Mouse (Mus musculus) urinary bladder, postnatal 4 days (tissue): ENCODE data around the gene Rngtt.

Source experiments
- DNase-seq, 2 experiments: peaks; one replicate each; pipeline ENCODE4 v3.0.0; 2021 to 2022; ENCODE audit warnings: low spot score in 2 of 2

The Rngtt gene

DNA sequence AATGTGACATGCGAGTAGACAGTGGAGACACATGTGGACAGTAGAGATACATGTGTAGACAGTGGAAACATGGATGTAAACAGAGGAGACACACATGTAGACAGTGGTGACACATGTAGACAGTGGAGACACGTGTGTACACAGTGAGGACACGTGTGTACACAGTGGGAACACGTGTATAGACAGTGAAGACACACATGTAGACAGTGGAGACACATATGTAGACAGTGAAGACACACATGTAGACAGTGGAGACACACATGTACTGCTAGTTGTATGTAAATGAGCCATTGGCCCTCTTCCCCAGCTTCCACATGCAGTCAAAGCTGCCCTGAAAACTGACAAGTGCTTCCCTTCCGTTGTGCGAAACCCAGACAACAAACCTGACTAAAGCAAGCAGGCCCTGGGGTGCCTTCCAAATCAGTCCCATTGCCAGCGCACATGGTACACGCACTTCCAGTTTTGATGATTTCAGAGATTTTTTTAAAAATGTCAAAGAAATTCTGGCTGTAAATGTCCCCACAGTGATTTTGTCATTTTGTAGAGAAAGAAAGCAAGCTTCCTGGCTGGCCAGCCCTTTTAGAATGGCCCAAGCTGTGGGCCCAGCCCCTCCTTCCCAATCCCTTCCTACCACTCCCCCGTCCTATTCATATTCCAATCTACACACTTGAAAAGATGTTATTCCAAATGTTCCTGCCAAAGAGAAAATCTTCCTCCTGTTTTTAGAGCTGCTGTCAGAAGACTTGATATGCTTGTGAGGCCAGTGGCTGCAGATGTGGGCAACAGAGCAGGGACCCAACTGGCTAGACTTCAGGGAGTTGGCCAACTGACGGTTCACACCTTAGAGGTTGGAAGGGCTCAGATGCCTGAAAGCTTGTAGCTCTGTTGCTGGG lies 204.2 kb downstream of the Rngtt start:
- DNase-seq: no peak

DNA sequence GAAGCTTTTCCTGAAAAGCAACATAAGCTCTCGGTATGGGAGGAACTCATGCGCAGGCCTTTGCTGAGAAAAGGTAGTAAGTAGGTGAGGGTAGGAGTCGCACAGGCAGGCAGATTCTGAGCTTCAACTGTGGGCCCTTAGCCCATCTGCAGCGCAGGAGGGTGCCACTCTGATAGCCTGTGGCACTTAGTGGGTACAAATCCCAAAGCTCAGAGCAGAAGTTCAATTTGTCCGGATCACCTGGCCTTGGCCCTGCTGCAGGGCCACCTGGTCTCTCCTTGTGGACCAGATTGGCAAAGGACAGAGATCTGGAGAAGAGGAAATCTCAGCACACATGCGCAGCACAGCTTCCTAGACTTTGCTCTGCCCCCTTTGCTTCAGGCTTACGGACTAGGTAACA lies 210.1 kb downstream of the Rngtt start:
- DNase-seq: no peak

DNA sequence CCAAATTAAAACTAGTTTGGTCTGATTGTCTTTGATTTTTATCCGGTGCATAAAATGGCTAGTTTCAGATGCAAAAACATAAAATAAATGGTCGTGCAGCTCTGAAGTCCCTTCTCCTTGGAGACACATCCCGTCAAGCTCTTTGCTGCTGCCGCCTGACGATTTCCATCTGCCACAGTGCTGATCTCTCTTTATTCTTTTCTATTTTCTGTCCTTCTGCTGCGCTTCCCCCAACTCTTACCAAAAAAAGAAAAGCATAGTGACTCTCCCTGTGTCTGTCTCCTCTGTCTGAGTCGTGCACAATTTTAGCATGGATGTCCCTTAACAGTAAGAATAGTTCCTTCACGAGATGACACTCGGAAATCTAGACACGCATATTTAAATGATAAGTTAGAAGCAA lies 210.8 kb downstream of the Rngtt start:
- no peak for DNase-seq

DNA sequence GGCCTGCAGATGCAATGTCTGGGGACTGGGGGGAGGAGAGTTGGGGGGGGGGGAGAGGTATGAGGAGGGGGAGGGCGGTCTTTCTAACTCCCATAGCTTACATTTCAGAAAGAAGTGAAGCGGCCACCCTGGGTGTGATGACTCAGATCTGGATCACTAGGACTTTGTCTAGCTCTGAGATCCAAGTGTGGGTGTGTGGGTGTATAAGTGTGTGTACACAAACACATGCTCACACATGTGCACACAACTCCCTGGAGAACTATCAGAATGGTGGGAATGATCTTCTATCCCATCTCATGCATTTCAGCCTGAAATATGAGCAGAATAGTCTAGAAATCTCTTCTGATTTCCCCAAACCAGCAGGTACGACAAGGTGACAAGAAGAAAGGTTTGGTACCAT lies 213.7 kb downstream of the Rngtt start:
- no peak for DNase-seq

DNA sequence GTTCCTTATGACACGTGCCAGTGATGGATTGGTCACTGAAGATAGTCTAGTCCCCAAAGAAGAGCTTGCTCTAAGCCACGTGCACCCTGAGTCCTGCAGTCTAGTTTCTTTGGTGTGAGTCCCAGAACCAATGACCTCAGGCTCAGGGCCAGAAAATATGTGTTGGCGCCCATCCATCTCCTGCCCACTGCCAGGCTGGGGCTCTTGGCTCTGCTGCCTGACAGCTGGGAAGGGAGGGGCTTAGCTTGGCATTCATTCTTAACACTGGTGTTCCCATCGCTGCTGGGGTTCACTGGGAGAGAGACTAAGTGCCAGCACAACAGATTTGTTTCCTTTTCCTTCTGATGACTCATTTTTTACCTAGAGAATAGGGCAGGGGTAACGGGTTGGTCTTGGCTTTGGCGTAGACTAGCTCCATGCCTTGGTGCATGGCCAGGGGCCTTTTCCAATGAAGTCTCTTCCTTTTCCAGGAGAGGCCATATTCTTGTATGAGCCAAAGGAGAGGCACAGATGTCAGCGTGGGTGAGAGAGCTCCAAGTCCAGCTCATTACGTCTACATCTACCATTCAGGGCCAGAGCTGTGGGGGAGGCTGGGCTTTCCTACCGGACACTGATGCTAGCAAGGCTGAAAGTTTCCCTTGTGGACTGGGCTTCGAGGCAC lies 214.5 kb downstream of the Rngtt start:
- DNase-seq: peak; percentile 28 to 66

DNA sequence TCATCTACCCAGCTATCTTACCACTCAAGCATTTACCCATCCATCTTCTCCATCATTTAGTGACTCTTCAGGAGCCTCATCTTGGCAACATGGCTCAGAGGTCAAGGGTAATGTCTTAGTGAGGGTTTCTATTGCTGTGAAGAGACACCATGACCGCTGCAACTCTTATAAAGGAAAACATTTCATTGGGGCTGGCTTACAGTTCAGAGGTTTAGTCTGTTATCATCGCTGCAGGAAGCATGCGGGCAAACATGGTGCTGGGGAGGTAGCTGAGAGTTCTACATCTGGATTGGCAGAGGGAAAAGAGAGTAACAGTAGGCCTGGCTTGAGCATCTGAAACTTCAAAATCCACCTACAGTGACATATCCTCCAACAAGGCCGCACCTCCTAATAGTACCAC lies 215.2 kb downstream of the Rngtt start:
- DNase-seq: no peak

DNA sequence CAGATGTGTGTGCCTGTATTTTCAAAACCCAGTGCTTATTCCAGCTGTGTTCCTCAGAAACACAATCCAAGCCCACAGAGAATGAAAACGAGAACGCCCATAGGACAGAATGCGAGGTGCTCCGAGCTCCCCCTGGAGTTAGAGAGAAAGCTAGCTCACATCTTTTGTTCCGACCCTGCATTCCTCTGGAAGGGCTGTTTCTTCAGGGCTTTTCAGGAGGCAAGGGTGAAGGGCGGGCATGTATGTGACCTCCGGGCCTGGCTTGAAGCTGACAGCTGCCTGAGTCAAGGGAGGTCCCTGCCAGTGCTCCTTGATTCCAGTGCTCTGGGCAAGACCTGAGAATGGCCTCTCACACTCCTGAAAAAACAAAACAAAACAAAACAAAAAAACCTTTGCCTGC lies 216.0 kb downstream of the Rngtt start:
- no peak for DNase-seq

DNA sequence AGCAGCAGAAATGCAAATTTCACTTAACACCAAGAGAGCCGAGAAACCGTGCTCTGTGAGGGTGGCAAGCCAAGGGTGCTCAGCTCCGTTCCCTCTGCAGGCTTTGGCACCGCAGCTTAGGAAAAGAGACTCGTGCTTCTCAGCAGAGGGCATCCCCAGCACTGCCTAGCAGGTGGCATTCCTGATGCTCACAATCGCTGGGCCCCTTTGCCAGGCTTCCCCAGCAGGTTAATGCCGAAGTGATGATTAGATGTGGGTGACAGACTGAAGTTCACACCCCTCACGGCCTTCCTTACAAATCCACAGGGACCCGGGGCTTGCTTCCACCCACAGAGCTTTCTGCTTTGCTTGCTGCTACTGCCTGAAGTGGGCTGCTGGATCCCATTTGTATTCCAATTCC lies 216.6 kb downstream of the Rngtt start:
- DNase-seq: no peak

DNA sequence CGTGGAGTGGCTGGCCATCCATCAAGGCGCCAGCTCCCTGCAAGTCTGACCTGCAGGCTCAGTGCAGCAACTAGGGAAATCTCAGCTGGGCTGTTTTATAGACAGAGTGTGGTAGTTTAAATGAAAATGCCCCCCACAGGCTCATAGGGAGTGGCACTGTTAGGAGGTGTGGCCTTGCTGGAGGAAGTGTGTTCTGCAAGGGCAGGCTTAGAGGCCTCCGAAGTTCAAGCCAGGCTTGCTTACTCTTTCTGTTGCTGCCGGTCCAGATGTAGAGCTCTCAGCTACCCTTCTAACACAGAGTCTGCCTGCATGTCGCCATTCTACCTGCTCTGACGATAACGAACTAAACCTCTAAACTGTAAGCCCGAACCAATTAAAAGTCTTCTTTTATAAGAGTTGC lies 222.5 kb downstream of the Rngtt start:
- peak in 1 of 2 experiments; percentile 30 for DNase-seq

DNA sequence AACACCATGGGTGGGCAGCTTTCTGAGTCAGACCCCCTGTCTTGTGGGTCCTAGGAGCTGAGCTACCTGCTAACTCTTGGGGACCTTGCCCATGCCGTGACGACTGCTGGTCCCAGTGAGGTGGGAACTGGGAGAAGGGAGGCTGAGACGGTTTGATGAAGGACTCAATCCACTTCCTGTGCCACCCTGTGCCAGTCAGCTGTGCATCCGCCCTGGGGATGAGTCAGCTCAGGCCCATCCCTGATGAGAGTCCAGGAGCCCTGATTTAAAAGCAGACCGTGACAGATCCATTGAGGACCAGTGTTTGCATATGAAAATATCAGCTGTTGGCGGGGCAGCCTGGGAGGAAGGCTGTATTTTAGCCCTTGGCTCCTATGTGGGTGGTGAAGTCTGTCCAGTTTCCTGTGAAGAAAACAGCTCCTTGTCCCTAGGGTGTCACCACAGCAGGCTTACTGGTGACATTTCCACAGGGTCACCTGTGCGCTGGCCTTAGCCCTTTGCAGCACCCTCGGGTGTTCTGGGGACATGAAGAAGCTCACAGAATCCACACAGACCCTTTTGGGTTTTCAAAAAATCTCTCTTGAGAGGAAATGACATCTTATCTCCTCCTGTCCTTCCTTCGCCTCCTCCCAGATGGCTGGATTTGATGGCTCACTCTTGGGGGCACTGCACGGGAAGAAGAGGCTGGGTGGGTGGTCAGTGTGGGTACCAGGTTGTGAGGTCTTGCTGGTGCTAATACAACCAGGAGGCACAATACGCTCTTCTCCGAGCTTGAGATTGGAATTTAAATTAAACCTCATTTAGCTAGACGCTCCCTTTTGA lies 234.9 kb downstream of the Rngtt start:
- DNase-seq: no peak

DNA sequence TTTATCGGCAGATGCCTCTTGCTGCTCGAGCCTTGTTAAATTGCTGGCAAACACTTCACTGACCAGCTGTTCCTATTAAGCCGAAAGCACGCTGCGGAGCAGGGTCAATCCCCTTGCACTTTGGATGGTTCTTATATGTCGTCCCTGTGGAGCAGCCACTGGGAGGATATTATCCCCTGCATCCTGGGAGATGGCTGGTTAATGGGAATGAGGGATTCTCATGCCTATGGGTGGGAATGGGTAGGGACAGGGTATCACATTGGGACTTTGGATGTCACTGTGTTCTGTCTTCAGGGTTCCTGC lies 235.4 kb downstream of the Rngtt start:
- DNase-seq: no peak

DNA sequence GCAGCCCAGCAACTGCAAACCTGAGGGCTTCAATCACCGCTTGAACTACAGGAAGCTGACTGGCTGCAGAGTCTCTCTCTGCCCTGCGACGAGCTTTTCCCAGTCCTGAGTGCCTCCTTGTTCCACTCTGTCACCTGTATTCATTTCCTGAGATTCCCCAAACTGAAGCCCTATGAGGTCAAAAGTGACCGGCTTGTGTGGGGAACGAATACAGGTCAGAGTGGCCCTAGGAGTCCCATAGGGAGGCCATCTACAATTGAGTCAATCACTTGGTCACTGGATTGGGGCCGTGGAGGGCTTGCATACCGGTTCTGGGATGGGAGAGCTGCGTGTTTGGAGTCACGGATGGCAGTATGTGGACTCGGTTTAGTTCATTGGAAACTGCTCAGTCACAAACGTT lies 236.2 kb downstream of the Rngtt start:
- no peak for DNase-seq

DNA sequence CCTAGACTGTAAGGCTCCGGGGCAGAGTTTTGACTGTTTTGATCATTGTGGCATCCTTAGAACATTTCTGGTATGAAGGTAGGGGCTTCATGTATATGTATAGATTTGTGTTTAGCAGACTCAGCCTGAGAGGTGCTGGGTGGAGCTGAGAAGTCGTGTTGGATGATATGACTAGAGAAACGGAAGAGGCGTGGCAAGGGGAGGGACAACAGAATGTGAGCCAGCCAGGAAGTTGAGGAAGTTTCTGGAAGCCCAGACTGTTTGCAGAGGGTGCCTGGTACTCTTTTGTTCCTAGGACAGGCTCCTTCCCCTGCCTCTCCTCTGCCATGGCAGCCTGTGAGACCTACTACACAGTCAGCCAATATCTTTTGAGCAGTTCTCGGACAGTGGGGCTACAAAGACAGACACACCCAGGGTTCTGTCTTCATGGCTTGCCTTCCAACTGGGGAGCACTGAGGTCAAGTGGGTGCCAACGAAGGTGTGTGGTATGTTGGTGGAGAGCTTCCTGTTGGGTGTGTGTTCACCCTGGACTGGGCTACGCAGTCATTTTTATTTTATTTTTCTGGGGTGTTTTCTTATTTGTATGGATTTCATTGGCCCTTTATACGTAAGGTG lies 237.3 kb downstream of the Rngtt start:
- no peak for DNase-seq

DNA sequence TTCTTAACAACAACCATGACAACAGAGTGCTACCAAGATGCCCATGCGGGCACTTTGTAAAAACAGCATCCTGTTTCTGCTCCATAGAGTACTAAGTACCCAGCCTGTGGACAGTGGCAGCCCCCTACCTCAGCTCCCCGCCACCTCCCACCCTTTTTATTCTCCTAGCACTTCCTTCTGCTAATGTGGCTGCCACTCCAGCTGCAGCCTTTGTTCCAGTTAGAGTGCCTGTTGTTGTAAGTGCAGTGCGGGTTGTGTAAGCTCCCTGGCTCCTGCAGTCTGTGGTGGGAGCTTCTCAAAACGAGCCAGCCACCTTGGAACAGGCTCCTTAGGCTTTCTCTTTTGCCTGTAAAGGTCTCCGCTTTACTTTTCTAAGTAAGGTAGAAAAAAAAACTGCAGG lies 239.5 kb downstream of the Rngtt start:
- no peak for DNase-seq
